Mouse (Mus musculus) liver, adult 2 months (tissue): ENCODE measurements around the gene Tenm3. TPM values are rescaled to one million over a fixed set of nuclear protein-coding genes. Genes with fewer than 3 reads are reported as not detected.

Experiments
- DNase-seq: peaks from one replicate; pipeline ENCODE4 v3.0.0-alpha.2; 2011; ENCODE audit warnings: low read depth, low spot score; ENCODE audit errors: extremely low read depth
- H3K27ac ChIP-seq: fragments of 200-500 bp; replicated peaks from 2 replicates; pipeline ENCODE4 v1.5.1; 2012; ENCODE audit warnings: low read depth, mild to moderate bottlenecking, control low read depth, inconsistent platforms, low read length; ENCODE audit not compliant: insufficient read depth
- H3K27me3 ChIP-seq: fragments of 200-500 bp; 2 replicates; pipeline ENCODE4 v1.6.1; 2012; ENCODE audit warnings: mild to moderate bottlenecking, moderate library complexity, low read length, inconsistent platforms; ENCODE audit not compliant: control insufficient read depth, insufficient read depth
- H3K36me3 ChIP-seq: fragments of 200-500 bp; 2 replicates; pipeline ENCODE4 v1.6.1; 2012; ENCODE audit warnings: low read length, inconsistent platforms; ENCODE audit not compliant: control insufficient read depth, insufficient read depth
- H3K4me1 ChIP-seq: fragments of 200-500 bp; 2 replicates; pipeline ENCODE4 v1.6.1; 2011; ENCODE audit warnings: low read length; ENCODE audit not compliant: control insufficient read depth, insufficient read depth
- H3K4me3 ChIP-seq: fragments of 200-500 bp; 2 replicates; pipeline ENCODE4 v1.5.1; 2011; ENCODE audit warnings: low read depth, mild to moderate bottlenecking, control low read depth, low read length, moderate library complexity; ENCODE audit not compliant: insufficient read depth
- H3K79me2 ChIP-seq: fragments of 200-500 bp; 2 replicates; pipeline ENCODE4 v1.6.1; 2012; ENCODE audit warnings: inconsistent platforms, mild to moderate bottlenecking, low read length, moderate library complexity; ENCODE audit not compliant: control insufficient read depth, insufficient read depth
- H3K9ac ChIP-seq: fragments of 200-500 bp; 2 replicates; pipeline ENCODE4 v1.6.1; 2012; ENCODE audit warnings: low read depth, mild to moderate bottlenecking, control low read depth, inconsistent platforms, low read length
- CTCF ChIP-seq: fragments of 200-500 bp; IDR thresholded peaks from 2 replicates; pipeline ENCODE4 v1.5.1; 2011; ENCODE audit warnings: low read depth, low read length, control low read depth
- POLR2A ChIP-seq: fragments of 200-500 bp; IDR thresholded peaks from 2 replicates; pipeline ENCODE4 v1.6.1; 2011; ENCODE audit warnings: low read length, control low read depth; ENCODE audit not compliant: insufficient read depth; ENCODE audit errors: extremely low read depth
- WGBS: fragments of 180-500 bp; shearing (Covaris S2); methylation state at CpG from one replicate; pipeline ENCODE4 v1.1.7; 2018; 5-methylcytosine and 5-hydroxymethylcytosine counted together
- polyA plus RNA-seq: library from polyadenylated mRNA; depleted of rRNA; stranded (reverse); fragments of >200 nt; gene quantifications from 2 replicates; pipeline ENCODE4 v1.2.3, GENCODE M21; 2012
- total RNA-seq: library from RNA; depleted of rRNA; stranded (reverse); fragments of >200 nt; gene quantifications from 2 replicates; pipeline ENCODE4 v1.2.3, GENCODE M21; 2014

Gene Tenm3
- total and polyA plus RNA-seq, 2 experiments = 5.3 to 12.5 TPM

DNA sequence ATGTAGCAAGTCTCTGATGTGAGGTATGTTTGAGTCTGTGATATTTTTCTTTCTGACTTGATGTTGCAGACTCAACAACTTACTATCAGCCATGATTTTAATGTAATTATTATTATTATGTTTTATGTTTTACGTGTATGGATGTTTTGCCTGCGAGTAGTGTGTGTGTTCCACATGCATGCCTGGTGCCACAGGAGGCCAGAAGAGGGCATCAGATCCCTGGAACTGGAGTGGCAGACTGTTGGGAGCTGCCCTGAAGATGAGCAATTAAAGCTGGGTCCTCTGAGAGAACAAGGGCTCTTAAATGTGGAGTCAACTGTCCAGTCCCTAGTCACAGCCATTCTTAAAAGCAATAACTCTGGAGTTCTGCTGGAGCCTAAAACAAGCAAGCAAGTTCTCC lies 564.4 kb downstream of the Tenm3 start:
- no peaks in the 10 kb centered on the region for H3K27me3 ChIP-seq
- no peak for DNase-seq
- 91% methylated on average over 2 of the region's 2 CpGs for WGBS
- no peaks in the 10 kb centered on the region for H3K79me2 ChIP-seq
- H3K4me3 ChIP-seq = no peak overlapping the region
- peaks cover 26% of the 10 kb centered on the region for H3K36me3 ChIP-seq
- H3K27ac ChIP-seq = no peak overlapping the region
- no peak overlapping the region for H3K9ac ChIP-seq
- TF ChIP-seq POLR2A (no peak), CTCF (no peak)
- no peaks in the 10 kb centered on the region for H3K4me1 ChIP-seq

DNA sequence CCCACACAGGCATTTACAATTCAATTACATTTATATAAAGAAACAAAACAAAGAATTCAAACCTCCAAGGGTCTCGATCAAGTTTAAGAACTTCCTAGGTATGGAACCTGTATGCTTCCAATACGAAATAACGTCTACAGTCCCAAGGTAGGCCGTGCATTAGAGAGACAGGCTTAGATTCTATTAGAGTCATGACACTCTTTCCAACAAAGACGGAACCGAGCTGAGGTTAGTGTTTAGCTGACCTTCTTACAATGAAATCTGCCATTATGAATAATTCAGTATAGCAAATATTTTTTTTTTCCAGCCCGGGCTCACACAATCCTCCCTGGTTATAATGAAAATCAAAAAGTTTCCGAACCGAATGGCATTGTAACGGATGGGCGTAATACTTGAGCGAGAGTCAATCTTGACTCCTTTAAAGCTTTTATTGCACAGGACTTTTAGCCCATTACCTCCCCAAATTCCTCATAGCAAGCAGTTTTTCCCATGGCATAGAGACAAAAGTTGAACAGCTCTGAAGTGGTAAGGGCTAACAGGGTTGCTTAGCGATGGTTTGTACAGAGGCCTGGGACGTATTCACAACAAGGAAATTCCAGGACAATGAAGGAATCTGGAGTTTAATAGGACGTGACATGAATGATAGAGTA lies 565.6 kb downstream of the Tenm3 start:
- H3K4me3 ChIP-seq = no peak overlapping the region
- peaks cover 26% of the 10 kb centered on the region for H3K36me3 ChIP-seq
- H3K9ac ChIP-seq = no peak overlapping the region
- DNase-seq = no peak
- TF ChIP-seq POLR2A (no peak), CTCF (no peak)
- no peaks in the 10 kb centered on the region for H3K79me2 ChIP-seq
- no peaks in the 10 kb centered on the region for H3K4me1 ChIP-seq
- H3K27ac ChIP-seq = no peak overlapping the region
- 95% methylated on average over 15 of the region's 15 CpGs for WGBS
- no peaks in the 10 kb centered on the region for H3K27me3 ChIP-seq

DNA sequence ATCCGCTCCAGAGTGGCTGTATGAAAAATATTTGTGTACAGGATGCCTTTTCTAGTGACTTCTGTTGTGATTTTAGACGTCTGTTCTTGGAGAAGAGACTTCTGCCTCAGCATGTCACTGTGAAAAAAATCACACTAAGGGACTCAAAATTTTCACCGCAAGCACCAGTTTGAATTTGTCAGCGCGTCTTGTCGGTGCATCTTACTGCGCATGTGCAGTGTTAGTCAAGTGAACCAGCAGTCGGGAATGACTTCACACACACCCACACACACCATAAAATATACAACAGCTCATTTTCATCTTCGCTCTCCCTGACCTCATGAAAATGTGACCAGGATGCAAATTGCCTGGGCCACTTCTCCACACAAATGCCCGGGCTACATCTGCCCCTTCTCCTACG lies 568.7 kb downstream of the Tenm3 start:
- H3K4me3 ChIP-seq = no peak overlapping the region
- TF ChIP-seq POLR2A (no peak), CTCF (no peak)
- WGBS = 94% methylated on average over 11 of the region's 11 CpGs
- DNase-seq = no peak
- H3K9ac ChIP-seq = no peak overlapping the region
- H3K27me3 ChIP-seq = no peaks in the 10 kb centered on the region
- peaks cover 29% of the 10 kb centered on the region for H3K36me3 ChIP-seq
- H3K27ac ChIP-seq = no peak overlapping the region
- H3K79me2 ChIP-seq = no peaks in the 10 kb centered on the region
- no peaks in the 10 kb centered on the region for H3K4me1 ChIP-seq

DNA sequence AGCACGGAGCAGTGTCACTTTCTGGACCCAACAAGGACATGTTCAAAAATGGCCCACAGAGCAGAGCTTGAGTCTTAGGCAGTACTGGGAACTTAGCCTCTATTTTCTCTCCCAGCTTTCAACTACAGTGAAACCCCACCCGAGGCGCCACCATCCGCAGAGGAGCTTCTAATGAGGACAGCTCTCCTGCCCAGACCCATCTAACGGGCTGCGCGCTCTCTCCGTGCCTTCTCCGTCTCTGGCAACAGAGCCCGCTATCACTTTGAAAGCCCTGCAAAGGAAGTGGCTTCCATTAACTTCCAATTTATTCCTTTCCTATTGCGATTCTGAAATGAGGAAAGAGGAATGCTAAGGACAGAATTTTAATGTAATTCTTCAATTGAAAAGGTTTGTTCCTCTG lies 569.2 kb downstream of the Tenm3 start:
- H3K27me3 ChIP-seq = no peaks in the 10 kb centered on the region
- no peaks in the 10 kb centered on the region for H3K4me1 ChIP-seq
- 94% methylated on average over 11 of the region's 11 CpGs for WGBS
- no peak overlapping the region for H3K4me3 ChIP-seq
- H3K9ac ChIP-seq = no peak overlapping the region
- H3K36me3 ChIP-seq = peaks cover 29% of the 10 kb centered on the region
- no peaks in the 10 kb centered on the region for H3K79me2 ChIP-seq
- TF ChIP-seq POLR2A (no peak), CTCF (no peak)
- DNase-seq = no peak
- no peak overlapping the region for H3K27ac ChIP-seq

DNA sequence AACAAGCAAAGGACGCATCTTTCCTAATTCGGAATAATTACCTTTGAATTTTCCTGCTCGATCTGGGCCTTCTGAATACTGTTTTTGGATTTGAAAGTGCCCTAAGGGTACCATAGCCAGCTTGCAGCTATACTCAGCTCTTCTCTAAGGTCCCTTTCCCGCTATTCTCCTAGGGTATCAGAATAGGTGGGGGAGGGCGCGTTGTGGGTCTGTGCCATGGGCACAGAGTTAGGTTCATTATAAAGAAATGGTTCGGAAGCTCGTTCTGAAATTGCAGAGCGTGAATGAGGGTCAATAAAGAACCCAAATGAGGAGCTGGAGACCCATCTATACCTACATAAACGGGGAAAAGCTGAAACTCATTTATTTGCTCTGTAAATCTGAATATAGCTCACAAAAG lies 575.1 kb downstream of the Tenm3 start:
- H3K27me3 ChIP-seq = no peaks in the 10 kb centered on the region
- DNase-seq = no peak
- TF ChIP-seq POLR2A (no peak), CTCF (no peak)
- no peak overlapping the region for H3K9ac ChIP-seq
- H3K4me1 ChIP-seq = no peaks in the 10 kb centered on the region
- no peaks in the 10 kb centered on the region for H3K79me2 ChIP-seq
- H3K27ac ChIP-seq = no peak overlapping the region
- H3K4me3 ChIP-seq = no peak overlapping the region
- H3K36me3 ChIP-seq = peaks cover 3% of the 10 kb centered on the region
- WGBS = 91% methylated on average over 10 of the region's 10 CpGs

DNA sequence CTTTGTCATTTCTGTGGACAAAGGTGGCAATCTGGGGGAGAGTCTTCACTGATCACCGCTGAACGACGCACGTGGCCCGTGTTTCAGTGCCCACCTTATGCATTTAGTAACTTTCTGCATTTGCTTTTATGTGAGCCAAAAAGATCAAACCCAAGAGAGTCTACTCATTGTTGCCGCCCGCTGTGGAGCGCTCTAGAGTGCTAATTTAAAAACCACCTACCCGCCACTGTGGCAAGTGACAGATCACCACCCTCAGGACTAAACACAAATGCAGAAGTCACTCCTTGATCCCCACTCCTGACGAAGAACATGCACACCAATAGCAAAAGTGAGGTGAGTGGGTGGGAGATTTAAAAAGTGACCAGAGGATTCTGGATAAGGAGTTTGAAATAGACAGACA lies 583.5 kb downstream of the Tenm3 start:
- no peaks in the 10 kb centered on the region for H3K36me3 ChIP-seq
- no peak overlapping the region for H3K9ac ChIP-seq
- H3K27ac ChIP-seq = no peak overlapping the region
- DNase-seq = no peak
- TF ChIP-seq CTCF = no peak
- TF ChIP-seq POLR2A = no peak
- H3K79me2 ChIP-seq = no peaks in the 10 kb centered on the region
- no peaks in the 10 kb centered on the region for H3K4me1 ChIP-seq
- WGBS = 95% methylated on average over 10 of the region's 10 CpGs
- H3K27me3 ChIP-seq = no peaks in the 10 kb centered on the region
- no peak overlapping the region for H3K4me3 ChIP-seq
